Mouse (Mus musculus): ENCODE measurements around the gene Fcer2a. TPM values are rescaled to one million over a fixed set of nuclear protein-coding genes. Genes with fewer than 3 reads are reported as not detected.

The Fcer2a gene
- 1 to 10 TPM; 2.5 to 3.4 TPM for total RNA-seq (2021)
- long read RNA-seq, experiment 1, partial matches to known transcripts, result 0 of 4 reads
- long read RNA-seq, experiment 1, other reads (novel, unspliced or antisense), result 2 of 4 reads
- long read RNA-seq, experiment 2, partial matches to known transcripts, result 1 of 4 reads
- long read RNA-seq, experiment 2, other reads (novel, unspliced or antisense), result 1 of 4 reads

DNA sequence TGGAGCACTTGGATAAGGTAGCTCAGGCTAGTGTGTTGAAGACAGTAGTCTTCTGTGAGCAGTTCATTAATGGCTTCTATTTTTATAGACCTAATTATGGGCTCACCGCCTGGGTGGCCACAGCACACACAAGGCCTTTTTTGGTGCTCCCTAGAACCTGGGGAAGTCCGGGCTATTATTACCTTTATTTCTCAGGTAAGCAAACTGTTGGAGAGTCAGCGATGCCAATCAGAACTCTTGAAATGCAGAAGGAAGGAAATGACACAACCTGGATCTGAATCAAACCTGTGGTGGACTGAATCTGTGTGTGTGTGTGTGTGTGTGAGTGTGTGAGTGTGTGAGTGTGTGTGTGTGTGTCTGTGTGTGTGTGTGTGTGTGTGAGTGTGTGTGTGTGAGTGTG, at the start of gene Fcer2a:
Gene Fcer2a (minus strand): TSS at position 55 of the 400 bp plus-strand sequence.
- no peak for DNase-seq

DNA sequence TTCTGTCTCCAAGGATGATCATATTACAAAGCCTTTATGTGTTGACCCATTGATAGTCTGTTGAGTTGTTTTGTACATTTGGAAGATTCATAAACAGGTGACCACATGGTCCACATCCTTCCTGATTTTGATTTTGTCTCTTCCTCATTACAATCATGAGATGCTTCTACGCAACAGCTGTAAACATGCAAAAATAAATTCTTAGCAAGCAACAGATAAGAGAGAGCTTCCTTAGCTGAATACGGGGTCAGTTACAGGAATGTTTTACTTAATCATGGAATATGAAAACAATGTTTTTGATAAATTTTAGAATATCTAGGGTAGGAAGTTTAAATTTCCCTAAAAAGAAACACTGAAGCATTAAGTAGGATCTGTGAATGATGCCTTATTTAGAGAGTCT, 43.0 kb upstream of the Fcer2a start:
- DNase-seq, result no peak

DNA sequence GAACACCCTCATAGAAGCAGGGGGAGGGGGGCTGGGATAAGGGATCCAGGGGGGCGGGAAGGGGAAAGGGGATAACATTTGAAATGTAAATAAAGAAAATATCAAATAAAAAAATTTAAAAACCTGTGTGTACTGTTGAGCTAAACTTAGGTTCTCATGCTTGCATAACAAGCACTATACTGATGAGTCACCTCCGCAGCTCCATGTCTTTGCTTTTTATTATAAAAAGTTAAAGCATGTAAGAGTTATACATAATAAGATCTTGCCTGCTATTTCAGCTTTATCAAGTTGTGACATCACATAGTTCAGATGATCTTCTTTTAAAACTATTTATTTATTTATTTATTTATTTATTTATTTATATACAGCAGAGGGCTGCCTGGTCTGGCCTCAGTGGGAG, 41.6 kb upstream of the Fcer2a start:
- no peak for DNase-seq

DNA sequence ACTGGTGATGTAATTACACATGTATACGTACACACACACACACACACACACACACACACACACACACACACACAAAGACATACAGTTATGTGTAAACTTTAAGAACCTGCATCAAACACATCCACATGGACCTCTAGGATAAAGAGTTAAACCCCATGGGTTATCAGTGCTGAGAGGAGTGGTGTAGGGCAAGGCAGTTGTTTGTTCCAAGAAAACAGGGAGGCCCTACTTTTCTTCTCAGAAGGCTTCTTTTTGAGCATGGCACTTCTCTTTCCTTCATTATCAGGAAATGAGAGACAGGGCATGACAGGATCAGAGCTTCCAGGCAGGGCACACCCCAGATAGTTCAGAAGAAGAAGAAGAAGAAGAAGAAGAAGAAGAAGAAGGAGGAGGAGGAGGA, 40.1 kb upstream of the Fcer2a start:
- DNase-seq, result no peak

DNA sequence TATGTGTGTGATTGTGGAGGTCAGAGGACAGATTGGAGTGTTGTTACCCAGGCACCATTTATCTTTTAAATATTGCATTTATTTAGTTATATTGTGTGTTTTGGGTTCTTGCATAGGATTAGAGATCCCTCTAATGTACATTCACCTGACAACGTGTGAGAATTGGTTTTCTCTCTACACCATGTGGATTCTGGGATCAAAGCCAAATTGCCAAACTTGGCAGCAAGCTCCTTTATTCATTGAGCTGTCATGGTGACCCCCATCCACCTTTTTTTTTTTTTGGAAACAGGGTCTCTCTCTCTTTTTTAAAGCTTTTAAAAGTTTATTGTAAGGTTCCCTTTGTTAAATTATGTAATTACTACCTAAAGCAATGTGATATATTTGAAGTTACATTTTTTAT, 27.1 kb upstream of the Fcer2a start:
- no peak for DNase-seq

DNA sequence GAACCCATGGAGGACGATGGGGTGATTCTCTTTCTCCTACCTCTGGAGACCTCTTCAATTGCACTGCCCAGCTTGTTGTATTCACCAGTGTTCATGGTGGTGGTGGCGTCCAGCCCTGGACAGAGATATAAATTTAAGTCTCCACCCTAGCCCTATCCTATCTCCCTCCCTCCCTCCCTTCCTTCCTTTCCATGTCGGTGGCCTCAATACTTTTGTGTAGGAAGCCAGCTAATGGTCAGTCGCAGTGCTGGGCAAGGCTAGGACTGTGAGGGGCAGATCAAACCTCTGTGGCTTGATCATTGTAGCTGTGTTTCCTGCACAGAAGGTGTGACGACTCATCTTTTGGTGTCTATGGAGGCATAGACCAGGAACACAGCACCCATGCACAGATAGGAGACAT, 26.6 kb upstream of the Fcer2a start, which contains the start of gene Clec4g:
Gene Clec4g (minus strand): TSS at position 101 of the 400 bp plus-strand sequence.
- DNase-seq, result no peak

DNA sequence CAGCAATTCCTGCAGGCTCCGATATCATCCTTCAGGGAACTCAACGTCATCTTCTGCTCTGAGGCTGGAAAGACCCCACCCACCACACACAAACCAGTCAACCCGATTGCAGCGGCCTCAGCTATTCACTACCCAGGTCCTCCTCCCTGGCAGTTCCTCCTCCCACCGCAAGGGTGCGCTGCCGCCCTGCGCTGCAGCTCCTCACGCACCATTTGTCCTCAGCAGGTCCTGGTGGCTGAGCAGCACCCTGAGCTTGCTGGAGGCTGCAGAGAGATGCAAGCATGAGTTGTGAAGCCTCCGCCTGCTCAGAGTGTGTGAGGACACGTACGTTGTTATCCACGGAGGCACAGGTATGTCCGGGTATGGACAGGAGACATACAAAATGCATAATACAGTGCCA, 24.6 kb upstream of the Fcer2a start:
- DNase-seq, result peak; percentile 83

DNA sequence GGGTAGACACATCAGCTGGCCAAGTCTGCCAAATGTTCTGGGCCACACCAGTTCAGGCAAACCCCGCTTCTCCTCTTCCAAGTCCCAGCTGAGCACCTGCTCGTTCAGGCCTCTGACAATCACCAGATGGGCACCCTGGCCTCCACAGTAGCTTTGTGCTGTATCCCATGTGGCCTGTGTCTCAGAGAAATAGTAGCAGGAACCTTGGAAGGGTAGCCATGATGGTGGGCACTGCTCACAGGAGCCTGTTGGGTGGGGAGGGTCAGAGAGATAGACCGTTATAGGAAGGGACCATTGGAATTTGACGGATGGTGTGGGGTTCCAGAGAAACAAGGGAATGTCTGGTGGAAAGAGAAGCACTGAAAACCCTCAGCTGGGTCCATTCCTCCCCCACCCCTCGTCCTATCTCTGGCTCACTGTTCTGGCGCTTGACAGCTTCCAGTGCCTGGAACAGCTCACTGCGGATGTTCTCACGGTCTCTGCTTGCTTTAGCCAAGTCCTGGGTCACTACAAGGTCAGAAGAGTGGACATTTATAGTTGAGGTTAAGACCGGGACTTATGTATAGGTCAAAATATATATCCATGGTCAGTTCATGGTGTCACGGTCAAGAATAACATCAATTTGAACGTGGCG, 23.5 kb upstream of the Fcer2a start:
- DNase-seq, result no peak

DNA sequence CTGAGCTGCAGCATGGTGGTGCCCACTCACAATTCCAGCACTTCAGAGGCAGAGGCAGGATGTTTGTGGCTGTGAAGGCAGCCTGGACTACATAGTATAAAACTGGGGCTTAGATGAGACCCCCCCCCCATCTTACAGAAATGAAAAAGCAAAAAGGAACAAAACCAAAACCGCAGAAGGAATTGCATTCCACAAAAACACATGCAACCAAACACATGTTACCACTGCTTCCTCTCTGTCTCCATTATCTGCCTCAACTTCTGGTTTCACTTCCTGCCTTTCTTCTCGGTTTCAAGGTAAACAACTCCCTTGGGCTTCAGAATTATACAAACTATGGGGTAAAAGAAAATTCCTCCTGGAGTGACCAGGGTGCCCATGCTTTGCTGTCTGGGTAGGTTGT, 17.7 kb upstream of the Fcer2a start:
- no peak for DNase-seq

DNA sequence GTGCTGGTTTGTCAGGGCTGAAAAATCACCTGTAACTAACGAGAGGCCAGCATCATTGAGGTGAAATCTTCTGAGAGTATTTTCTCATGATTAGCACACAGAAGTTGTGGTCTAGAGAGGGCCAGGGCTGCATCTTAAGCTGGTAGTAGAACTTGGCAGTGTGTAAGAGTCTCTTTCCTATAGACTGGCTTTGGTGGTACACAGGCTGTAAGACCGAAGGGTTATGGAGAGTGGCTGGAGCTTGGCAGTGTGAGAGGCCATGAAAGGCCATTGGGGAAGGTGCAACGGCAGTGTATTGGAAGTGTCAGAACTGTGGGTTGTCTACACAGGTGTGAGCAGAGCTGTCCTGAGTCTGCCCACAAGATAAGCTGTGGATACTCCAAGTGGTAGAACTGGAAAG, 16.3 kb upstream of the Fcer2a start:
- no peak for DNase-seq

DNA sequence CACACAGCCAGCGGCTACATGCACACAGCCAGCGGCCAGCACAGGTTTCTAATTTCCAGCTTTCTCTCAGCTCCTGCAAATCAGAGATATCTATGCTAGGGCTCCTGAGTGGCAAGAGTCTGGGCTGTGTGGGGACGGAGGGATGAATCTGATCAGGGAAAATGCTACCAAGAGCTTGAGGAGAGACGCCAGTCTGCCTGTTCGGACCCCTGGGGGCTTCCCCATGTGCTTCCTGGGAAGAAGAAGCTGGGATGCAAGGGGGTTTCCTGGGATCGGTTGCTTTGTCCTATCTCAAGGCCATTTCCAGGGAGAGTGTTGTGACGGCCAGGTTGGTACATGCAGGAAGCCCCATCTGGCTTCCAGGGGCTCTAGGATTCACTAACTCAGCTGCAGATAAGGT, 13.6 kb upstream of the Fcer2a start:
- no peak for DNase-seq

DNA sequence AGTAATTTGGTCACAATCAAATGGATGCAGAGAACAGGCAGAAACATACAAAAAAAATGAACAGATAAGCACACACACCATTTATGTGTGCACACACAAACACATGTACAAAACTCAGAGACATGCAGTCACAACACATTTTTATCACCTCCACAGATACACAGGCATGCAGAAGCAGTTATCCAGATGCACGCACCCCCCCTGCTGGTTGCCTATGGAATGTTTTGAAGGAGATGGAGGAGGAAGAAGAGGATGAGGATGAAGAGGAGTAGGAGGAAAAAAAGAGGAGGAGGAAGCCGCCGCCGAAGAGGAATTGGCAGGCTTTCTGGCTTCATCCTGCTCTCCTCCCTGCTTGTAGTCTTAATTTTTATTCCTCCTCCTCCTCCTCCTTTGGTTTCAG, 11.7 kb upstream of the Fcer2a start:
- peak; percentile 31 for DNase-seq

DNA sequence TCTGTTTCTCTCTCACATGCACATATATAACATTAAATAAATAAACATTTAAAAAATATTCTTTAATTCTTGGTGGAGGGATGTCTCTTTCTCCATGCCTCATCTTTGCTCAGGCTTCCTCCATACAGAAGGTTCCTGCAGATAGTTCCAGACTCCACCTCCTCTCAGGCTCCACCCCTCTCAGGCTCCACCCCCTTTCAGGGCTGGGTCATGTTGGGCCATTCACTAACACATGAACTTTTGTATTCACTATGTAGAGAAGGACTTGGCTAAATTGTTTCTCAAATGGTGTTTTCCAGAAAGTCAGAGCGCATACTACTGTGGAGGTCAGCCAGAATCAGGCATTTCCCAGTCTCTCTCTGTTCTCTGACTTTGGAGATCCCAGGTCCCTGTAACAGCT, 7.5 kb upstream of the Fcer2a start:
- DNase-seq, result no peak

DNA sequence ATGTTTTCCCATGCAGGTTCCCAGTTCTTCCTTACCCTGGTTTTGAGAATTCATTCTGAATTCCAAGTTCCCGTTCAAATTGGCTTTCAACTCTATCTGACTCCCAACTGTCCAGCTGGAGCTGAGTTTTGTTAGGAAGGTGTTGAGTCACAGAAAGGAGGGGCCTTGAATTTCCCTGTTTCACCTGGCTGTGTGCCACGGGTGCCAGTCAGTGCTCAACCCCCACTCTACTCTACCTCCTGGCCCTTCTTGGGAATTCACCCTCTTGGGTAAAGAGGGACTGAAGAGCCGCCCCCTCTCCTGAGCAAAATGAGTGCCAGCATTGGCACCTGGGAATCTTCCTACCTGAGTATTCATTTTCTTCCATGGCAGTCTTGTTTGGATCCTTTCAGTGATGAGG, 3.2 kb downstream of the Fcer2a start:
- no peak for DNase-seq

DNA sequence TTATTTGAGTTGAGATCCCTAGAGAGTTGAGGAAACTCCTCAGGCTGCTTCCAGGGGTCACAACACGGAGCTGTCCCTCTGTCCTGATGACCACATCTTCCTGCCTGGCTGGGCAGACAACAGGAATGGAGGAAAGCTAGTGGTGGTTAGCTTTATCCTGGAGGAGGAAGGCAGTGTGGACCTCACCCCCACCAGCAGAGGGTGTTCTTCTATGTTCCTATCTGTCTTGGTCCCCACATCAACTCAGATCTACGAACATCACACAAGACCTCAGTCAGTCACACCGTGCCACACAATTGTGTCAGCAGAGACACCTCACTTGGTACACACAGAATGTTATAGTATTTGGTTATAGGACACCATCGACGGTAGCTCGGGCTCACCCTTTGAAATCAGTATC, 6.4 kb downstream of the Fcer2a start:
- no peak for DNase-seq

DNA sequence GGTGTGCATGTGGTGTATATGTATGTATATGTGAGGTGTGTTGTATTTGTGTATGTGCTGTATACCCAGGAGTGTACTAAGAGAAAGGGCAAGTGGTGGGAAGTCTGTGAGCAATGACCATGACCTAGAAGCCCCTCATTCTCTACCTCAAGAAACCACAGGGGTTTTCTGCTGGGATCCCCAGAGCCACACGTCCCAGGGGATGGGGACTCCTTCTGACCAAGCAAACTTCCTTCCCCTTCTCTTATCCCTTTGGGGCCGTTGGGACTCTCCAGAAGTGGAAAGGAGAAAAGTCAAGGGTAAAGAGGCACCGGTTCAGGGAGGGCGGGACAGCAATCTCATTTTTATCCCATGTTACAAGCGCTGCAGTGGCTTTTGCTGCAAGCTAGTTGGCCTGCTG, 8.6 kb downstream of the Fcer2a start:
- DNase-seq, result no peak

DNA sequence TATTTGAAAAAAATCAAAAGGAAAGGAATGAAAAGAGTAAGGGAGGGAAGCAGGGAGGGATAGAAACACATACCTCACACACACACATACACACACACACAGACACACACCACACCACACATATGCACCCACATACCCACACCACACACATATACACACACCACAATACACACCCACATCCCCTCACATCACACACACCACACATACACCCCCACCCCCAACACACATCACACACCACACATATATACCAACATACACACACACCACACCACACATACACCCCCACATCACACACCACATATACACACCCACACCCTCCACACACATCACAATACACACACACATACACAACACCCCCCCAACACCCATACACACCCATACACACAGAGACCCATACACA, 9.4 kb downstream of the Fcer2a start:
- DNase-seq, result no peak

DNA sequence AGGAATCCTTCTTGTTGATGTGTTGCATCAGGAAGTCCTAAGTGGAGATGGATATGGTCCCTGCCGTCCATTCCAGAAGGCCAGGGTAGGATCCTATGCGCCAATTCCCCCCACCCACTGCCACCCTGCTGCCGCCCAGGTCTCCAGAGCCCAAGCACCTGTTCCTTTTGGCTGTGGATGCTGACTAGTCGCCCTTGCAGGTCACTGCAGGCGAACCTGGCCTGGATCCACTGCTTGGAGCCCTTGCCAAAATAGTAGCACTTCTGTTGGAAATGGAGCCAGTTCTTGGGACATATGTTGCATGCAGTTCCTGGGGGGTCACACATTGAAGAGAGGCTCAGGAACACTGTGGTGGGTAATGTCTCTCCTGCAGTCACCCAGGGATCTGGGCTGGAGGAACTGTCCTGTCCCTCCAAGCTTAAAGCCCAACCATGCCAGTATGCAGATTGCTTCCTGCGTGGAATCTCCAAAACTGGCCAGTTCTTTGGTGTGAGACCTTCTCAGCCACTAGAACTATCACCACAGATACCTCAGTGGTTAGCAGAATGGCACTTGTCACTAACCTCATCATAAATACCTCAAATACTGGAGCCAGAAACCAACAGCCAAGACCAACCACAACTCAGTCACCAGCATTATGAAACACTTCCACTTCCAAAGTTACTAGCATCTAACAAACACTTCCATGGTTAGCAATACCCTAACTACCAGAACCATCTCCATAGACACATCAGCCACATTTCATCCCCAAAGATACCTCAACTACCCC, 10.4 kb downstream of the Fcer2a start:
- DNase-seq, result peak; percentile 57

DNA sequence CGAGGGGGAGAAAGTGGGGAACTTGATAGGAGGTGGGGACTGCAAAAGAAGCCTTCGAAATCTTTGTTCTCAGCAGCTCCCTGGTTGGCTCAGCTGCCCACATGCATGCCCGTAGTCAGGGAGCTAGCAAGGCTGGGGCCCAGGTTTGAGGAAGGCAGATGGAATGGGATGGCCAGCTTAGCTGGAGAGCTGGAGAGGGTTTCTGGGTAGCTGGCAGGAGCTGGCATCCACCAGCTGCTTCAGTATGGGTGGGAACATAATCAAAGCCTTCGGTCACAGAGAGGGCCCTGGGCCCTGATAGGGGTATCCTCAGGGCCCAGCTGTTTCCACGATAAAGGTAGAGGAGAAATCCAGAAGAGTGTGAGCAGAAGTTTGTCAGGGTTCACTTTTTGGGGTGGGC, 11.5 kb downstream of the Fcer2a start:
- DNase-seq, result no peak

DNA sequence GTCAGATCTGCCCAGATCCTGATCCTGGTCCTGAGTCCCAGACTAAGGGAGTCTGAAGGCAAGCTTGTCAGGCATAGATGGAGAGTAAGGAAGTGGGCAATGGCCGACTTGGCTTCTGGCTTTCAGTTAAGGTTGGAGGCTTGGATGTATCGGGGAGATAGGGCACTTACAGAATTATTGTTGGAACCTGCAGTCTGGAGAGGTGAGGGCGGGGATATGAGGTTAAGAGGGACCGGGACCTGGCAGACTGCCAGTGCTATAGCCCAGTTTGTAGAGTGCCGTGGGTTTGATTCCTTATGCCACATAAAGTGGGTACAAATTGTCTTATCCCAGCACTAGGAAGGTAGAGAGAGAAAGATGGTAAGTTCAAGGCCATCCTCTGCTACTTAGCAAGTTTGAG, 14.3 kb downstream of the Fcer2a start:
- no peak for DNase-seq

DNA sequence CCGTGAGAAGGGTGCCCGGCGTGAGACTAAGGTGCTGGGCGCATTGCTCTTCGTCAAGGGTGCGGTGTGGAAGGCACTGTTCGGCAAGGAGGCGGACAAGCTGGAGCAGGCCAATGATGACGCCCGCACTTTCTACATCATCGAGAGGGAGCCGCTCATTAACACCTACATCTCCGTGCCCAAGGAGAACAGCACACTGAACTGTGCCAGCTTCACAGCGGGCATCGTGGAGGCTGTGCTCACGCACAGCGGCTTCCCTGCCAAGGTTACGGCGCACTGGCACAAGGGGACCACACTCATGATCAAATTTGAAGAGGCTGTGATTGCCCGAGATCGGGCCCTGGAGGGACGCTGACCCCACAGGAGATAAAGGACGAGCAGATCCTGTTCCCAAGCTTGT, 14.7 kb downstream of the Fcer2a start:
- no peak for DNase-seq

DNA sequence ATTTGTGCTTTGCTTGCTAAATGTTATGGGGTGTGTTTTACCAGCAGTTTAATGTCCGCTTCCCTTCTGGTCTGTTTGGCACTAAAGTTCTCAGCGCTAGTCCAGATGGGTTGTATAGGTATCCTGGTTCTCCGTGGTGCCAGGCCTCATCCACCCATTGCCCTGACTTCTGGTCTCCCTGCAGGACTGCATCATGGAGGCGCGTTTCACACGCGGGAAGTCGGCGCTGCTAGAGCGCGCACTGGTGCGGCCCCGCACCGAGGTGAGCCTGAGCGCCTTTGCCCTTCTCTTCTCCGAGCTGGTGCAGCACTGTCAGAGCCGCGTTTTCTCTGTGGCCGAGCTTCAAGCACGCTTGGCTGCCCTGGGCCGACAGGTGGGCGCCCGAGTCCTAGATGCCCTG, 15.1 kb downstream of the Fcer2a start:
- no peak for DNase-seq

DNA sequence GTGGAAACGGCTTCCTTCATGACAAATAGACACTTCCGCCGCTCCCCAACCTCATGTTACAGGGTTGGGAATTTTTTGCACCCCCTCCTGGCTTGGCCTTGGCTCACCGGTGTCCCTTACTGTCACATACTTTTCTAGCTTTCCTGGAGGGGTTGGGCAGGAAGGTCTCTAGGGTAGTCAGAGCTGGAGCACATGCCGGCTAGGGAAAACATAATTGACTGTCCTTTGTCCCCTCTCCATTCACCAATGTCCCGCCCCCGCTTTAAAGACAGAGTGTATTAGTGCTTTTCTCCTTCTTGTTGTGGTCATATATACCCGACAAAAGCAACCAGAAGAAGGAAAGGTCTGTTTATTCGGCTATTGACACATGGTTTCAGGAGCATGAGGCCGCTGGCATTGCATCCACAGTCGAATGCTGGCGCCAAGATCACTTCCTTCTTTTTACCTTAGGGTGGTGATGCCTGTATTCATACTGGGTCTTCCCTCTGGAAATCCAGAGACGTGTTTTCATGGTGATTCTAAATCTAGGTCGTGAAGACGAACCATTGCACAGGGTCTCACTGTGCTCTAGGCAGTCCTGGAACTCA, 16.9 kb downstream of the Fcer2a start:
- peak; percentile 44 for DNase-seq

All from adrenal gland, postnatal 10 days (tissue).